Mouse (Mus musculus) thymus, adult 2 months (tissue): Measurements from ENCODE around the gene Prelid3b.

Experiments
- CTCF ChIP-seq: fragments of 200-500 bp; IDR thresholded peaks from 2 replicates; pipeline ENCODE4 v1.5.1; 2012; ENCODE audit warnings: mild to moderate bottlenecking, control low read depth, low read length, moderate library complexity, borderline replicate concordance; ENCODE audit not compliant: control insufficient read depth, poor library complexity, insufficient read depth; ENCODE audit errors: extremely low read depth
- POLR2A ChIP-seq: fragments of 200-500 bp; IDR thresholded peaks from 2 replicates; pipeline ENCODE4 v1.6.1; 2012; ENCODE audit warnings: mild to moderate bottlenecking, low read length, control low read depth, moderate library complexity; ENCODE audit not compliant: control insufficient read depth, poor library complexity, insufficient read depth; ENCODE audit errors: extremely low read depth

- no peak for TF ChIP-seq POLR2A
- no peak for TF ChIP-seq CTCF
Measured at GRCm38 (mm10) chr2:174446905-174447304, 26.0 kb downstream of the Prelid3b start.
